In the genomic region with DNA sequence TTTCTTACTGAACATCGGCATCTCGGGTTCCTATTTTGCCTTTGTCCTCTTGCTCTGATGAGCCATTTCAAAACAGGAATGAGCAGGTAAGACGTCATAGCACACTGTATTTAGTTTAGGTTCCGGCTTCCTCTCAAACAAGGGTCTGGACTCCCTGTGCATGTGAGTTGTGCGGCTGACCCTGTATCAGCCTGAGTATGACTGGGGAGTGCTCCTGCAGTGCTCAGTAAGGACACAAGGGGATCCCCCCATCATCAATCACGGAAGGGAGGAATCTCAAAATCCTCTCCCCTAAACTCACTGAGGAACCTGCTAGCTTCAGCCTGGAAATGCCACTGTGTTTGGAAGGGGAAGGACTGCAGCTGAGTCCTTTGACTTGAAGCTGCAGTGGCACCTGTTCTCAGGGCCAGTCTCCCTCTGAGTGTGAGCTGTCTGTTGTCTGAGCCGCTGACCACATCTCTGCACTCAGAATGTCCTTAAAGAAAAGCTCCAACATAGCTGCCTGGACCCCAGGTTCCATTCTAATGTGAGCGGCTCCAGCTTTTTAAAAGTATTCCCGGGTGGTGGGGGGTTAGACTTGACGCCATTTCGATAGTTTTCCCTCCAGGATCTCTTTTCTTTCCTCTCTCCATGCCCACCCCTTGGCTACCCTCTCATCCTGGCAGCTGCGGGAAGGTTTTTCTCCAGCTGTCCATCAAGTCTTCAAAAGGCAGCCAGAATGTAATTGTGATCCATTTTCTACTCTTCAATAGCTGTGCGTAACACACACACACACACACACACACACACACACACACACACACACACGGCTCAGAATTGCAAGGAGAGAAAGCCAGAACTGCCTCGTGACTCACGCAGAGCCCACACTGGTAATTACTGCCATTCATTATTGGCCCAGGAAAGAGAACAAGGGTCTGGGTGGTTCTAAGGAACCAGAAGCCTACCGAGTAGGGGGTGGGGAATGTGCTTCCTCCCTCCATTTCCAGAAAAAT, we compare ENCODE assay signal across 10 mouse cellular contexts.
DNase-seq lines count a peak whose midpoint lies in the region; ATAC-seq lines count a peak whose summit lies in the region.
"Had no signal": no experiment of that assay in that cellular context is flagged by ENCODE, and none has a peak within 500 bp of the region (broad histone marks: within the 10 kb centered on the region; RNA-seq: fewer than 3 reads in every experiment).

No protein-coding gene starts in this region.

- ATAC-seq in neural tube, embryonic 15.5 days (ENCODE audit: low FRiP score): peak; percentile 69; the same call in 1 of the 2 replicates
- peak; percentile 79; the same call in 1 of the 2 replicates for ATAC-seq in hindbrain, embryonic 14.5 days (ENCODE audit: low FRiP score)
- peak; percentile 85 for ATAC-seq in midbrain, embryonic 12.5 days (ENCODE audit: low FRiP score, low read depth)

- no peak overlapping the region; the same call in 1 of the 2 replicates for H3K27ac ChIP-seq in neural tube, embryonic 15.5 days (replicated peaks)
- peak overlapping the region; percentile 54 for H3K27ac ChIP-seq in hindbrain, embryonic 14.5 days
- H3K27ac ChIP-seq in midbrain, embryonic 12.5 days (replicated peaks): peak overlapping the region; percentile 54
- H3K27ac ChIP-seq: liver, embryonic 15.5 days had no signal

- no peak overlapping the region for H3K9ac ChIP-seq in neural tube, embryonic 15.5 days (replicated peaks)
- H3K9ac ChIP-seq in hindbrain, embryonic 14.5 days: no peak overlapping the region
- no peak overlapping the region for H3K9ac ChIP-seq in midbrain, embryonic 12.5 days (replicated peaks)
- H3K9ac ChIP-seq: liver, embryonic 15.5 days had no signal

- no peak for DNase-seq in neural tube, embryonic 10.5 days (ENCODE audit: extremely low spot score, low spot score)
- DNase-seq in hindbrain, embryonic 14.5 days (ENCODE audit: low spot score): peak; percentile 56
- DNase-seq in gastrocnemius, postnatal 4 days (ENCODE audit: low spot score in 2 of 2): no peak
- no peak for DNase-seq in kidney, adult 9 months
- DNase-seq in cerebellum, adult 8-10 months: no peak
- DNase-seq in spleen, adult 12 weeks (ENCODE audit: low spot score): no peak
- DNase-seq: kidney, adult 8-10 months had no signal

- peak overlapping the region; percentile 23; the same call in 1 of the 2 replicates for H3K4me2 ChIP-seq in neural tube, embryonic 15.5 days
- no peak overlapping the region for H3K4me2 ChIP-seq in hindbrain, embryonic 14.5 days (replicated peaks)
- no peak overlapping the region for H3K4me2 ChIP-seq in midbrain, embryonic 12.5 days (replicated peaks)
- H3K4me2 ChIP-seq: liver, embryonic 15.5 days had no signal

- H3K4me1 ChIP-seq in neural tube, embryonic 15.5 days: peaks cover 13% of the 10 kb centered on the region
- H3K4me1 ChIP-seq in hindbrain, embryonic 14.5 days (replicated peaks; ENCODE audit: control insufficient read depth, insufficient read depth, low read length): 0 out of 2 replicates have a peak, but pooled peaks cover 10% of the 10 kb centered on the region
- peaks cover 18% of the 10 kb centered on the region for H3K4me1 ChIP-seq in midbrain, embryonic 12.5 days
- H3K4me1 ChIP-seq: liver, embryonic 15.5 days had no signal

- 41% methylated on average over 17 of the region's 17 CpGs for WGBS in neural tube, embryonic 15.5 days
- 36% methylated on average over 17 of the region's 17 CpGs for WGBS in hindbrain, embryonic 14.5 days
- WGBS in midbrain, embryonic 12.5 days: 40% methylated on average over 17 of the region's 17 CpGs

- H3K36me3 ChIP-seq in neural tube, embryonic 15.5 days: no peaks in the 10 kb centered on the region
- no peaks in the 10 kb centered on the region for H3K36me3 ChIP-seq in hindbrain, embryonic 14.5 days (replicated peaks; ENCODE audit: control insufficient read depth, insufficient read depth)
- no peaks in the 10 kb centered on the region for H3K36me3 ChIP-seq in midbrain, embryonic 12.5 days
- H3K36me3 ChIP-seq: liver, embryonic 15.5 days had no signal

- H3K9me3 ChIP-seq in neural tube, embryonic 15.5 days (replicated peaks): no peaks in the 10 kb centered on the region
- H3K9me3 ChIP-seq in hindbrain, embryonic 14.5 days (ENCODE audit: control insufficient read depth, low read length): no peaks in the 10 kb centered on the region
- H3K9me3 ChIP-seq in midbrain, embryonic 12.5 days: no peaks in the 10 kb centered on the region
- H3K9me3 ChIP-seq: liver, embryonic 15.5 days had no signal

- no peaks in the 10 kb centered on the region for H3K27me3 ChIP-seq in neural tube, embryonic 15.5 days (replicated peaks)
- no peaks in the 10 kb centered on the region for H3K27me3 ChIP-seq in hindbrain, embryonic 14.5 days (ENCODE audit: control insufficient read depth, insufficient read depth, low read length)
- H3K27me3 ChIP-seq in midbrain, embryonic 12.5 days: no peaks in the 10 kb centered on the region
- H3K27me3 ChIP-seq: liver, embryonic 15.5 days had no signal

- no peak overlapping the region for H3K4me3 ChIP-seq in neural tube, embryonic 15.5 days (replicated peaks)
- no peak overlapping the region for H3K4me3 ChIP-seq in hindbrain, embryonic 14.5 days (replicated peaks; ENCODE audit: low read length)
- no peak overlapping the region for H3K4me3 ChIP-seq in midbrain, embryonic 12.5 days
- H3K4me3 ChIP-seq: liver, embryonic 15.5 days had no signal
